Mouse (Mus musculus) myocyte (in vitro differentiated cells): Measurements from ENCODE around the gene Klk1b1.

Experiments
- CEBPB ChIP-seq: IDR thresholded peaks from 2 replicates; pipeline ENCODE4 v1.6.1; 2011; ENCODE audit warnings: mild to moderate bottlenecking, moderate library complexity; ENCODE audit not compliant: poor library complexity, insufficient read depth, severe bottlenecking
- E2F4 ChIP-seq: IDR thresholded peaks from one replicate; pipeline ENCODE4 v1.6.1; 2011; ENCODE audit warnings: mild to moderate bottlenecking, control low read depth, moderate library complexity; ENCODE audit not compliant: insufficient read depth
- MAX ChIP-seq: IDR thresholded peaks from one replicate; pipeline ENCODE4 v1.6.1; 2011; ENCODE audit warnings: low read depth, mild to moderate bottlenecking, control low read depth
- POLR2A ChIP-seq: IDR thresholded peaks from one replicate; pipeline ENCODE4 v1.6.1; 2011; ENCODE audit warnings: low read depth, mild to moderate bottlenecking, control low read depth, moderate library complexity; ENCODE audit not compliant: insufficient read length
- REST ChIP-seq: IDR thresholded peaks from one replicate; pipeline ENCODE4 v1.6.1; 2011; ENCODE audit warnings: mild to moderate bottlenecking, control low read depth, moderate library complexity; ENCODE audit not compliant: insufficient read depth, insufficient read length
- USF1 ChIP-seq: IDR thresholded peaks from one replicate; pipeline ENCODE4 v1.6.1; 2011; ENCODE audit warnings: low read depth, mild to moderate bottlenecking, control low read depth, moderate library complexity

GRCm38 (mm10) chr7:43934747-43935146 lies 31.8 kb upstream of the Klk1b1 start:
- no peak for TF ChIP-seq POLR2A
- TF ChIP-seq E2F4: no peak
- no peak for TF ChIP-seq REST
- TF ChIP-seq MAX: no peak
- no peak for TF ChIP-seq USF1
- TF ChIP-seq CEBPB: no peak
